Mouse (Mus musculus): ENCODE data around the gene Cnksr1. TPM values are rescaled to one million over a fixed set of nuclear protein-coding genes. Genes with fewer than 3 reads are reported as not detected.

Gene Cnksr1
- total RNA-seq, 4 experiments from 2014 or later: 48.7 to 66.3 (median 61.7) TPM

GRCm38 (mm10) chr4:134203340-134203896 lies 34.8 kb downstream of the Cnksr1 start:
- DNase-seq (ENCODE audit: low spot score in 2 of 2): no peak

DNA sequence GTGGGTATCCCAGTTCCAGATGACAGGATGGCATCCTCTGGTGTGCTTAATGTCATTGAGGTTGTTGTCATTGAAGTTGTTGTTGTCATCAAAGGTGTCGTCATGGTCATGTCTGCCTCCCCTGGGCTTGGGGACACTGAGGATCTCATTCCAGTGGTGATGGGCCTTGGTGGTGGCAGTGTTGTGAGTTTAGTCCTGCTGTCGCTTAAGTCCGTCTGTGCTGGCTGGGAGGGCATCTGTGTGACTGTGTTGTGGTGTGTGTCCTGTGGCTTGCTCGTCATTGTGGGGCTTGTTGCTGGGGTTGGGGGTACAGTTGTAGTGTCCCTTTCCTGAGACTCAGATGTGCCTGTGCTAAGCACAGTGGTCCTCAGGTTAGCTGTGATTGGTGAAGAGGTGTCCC lies 35.3 kb downstream of the Cnksr1 start, which contains the start of gene Gm7534:
Gene Gm7534, minus strand, starts transcription at position 101 of the 400 bp plus-strand sequence.
- DNase-seq (ENCODE audit: low spot score in 2 of 2): no peak

DNA sequence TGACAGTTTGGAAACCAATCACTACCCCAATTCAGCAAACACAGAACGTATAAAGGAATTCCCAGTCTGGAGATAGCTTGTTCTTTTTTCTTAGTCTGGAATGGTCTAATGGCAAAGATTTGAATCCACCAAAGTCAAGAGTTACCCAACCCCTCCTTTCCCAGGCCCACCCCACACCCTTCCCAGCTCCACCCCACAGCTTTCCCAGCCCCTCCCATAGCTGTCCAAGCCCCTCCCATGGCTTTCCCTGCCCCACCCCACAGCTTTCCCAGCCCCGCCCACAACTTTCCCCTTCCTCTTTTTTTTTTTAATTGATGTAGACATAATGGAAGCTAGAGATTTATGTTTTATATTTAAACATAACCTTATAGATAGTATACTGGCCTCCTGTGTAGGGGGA lies 38.8 kb downstream of the Cnksr1 start:
- no peak for DNase-seq (ENCODE audit: low spot score in 2 of 2)

GRCm38 (mm10) chr4:134186268-134186667 lies 51.9 kb downstream of the Cnksr1 start:
- peak in 1 of 2 experiments; percentile 12 for DNase-seq (ENCODE audit: low spot score in 2 of 2)

DNA sequence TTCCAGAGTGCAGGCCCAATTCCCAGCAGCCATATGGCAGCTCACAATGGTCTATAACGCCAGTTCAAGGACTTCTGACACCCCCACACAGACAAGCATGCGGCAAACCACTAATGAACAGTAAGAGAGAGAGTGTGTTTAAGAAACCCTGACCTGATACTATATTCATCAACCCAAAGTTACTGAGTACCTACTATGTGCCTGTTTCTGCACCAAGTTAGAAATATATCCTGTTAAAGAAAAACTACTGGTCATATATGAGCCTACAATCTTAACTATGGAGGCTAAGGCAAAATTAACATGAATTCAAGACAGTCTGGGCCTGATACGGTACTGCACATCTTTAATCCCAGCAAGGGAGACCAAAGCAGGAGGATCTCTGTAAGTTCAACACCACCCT lies 52.6 kb downstream of the Cnksr1 start:
- no peak for DNase-seq (ENCODE audit: low spot score in 2 of 2)

DNA sequence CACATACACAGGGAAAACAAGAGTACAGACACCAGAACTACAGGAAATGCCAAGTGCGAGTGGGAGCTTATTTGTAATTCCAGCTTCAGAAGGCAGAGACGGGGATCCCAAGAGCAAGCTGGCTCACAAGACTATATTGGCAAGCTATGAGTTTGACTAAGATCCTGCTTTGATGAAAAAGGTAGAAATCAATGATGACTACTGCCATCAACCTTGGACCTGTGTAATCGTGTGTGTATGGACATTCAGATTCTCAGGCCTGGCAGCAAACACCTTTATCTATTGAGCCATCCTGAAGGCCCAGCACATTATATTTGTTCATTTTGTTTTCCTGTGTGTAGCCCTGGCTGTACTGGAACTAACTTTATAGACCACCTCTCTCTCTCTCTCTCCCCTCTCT lies 54.5 kb downstream of the Cnksr1 start:
- no peak for DNase-seq (ENCODE audit: low spot score in 2 of 2)

- no peak for DNase-seq (ENCODE audit: low spot score in 2 of 2)
Measured at GRCm38 (mm10) chr4:134181825-134182224, 56.4 kb downstream of the Cnksr1 start.

DNA sequence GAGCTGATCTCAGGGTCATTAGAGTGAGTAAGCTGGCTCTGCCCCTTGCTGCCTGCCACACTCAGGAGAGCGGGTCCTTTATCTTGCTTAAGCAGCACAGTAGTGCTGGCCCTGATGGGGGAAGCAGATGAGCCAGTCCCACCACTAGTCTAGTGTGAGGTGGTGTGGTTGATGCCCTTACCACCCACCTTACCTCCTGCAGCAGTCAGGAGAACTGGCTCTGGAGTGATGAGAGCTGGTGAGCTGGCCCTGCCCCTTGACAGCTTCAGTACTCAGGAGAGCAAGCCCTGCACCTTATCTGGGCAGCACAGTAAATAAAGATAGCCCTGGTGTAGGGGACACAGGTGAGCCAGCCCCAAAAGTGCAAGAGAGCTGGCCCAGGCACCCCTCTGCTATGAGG lies 57.1 kb downstream of the Cnksr1 start:
- DNase-seq (ENCODE audit: low spot score in 2 of 2): no peak

Other genes with a start within 250 kb of the Cnksr1 start
- 1 to 10 TPM; 8.0 to 9.1 (median 8.8) TPM for gene Dhdds, start 237.5 kb downstream of the Cnksr1 start, total RNA-seq (2022)
- gene Lin28a, start 219.6 kb downstream of the Cnksr1 start, total RNA-seq (2022): under 1 TPM; 0.39 to 0.96 (median 0.60) TPM
- not detected for gene Zfp683, start 184.6 kb downstream of the Cnksr1 start, total RNA-seq (2022)
- gene Crybg2, start 177.6 kb downstream of the Cnksr1 start, total RNA-seq (2022): not detected
- gene Cd52, start 143.3 kb downstream of the Cnksr1 start, total RNA-seq (2022): under 1 TPM in 1 of 4 experiments, not detected in 3; 0.85 TPM
- gene Ubxn11, start 135.8 kb downstream of the Cnksr1 start, total RNA-seq (2022): 1 to 10 TPM; 1.0 to 2.3 (median 1.9) TPM
- 10 to 100 TPM in 3 of 4 experiments, 1 to 10 TPM in 1; 9.0 to 16.5 (median 13.4) TPM for gene Sh3bgrl3, start 109.6 kb downstream of the Cnksr1 start, total RNA-seq (2022)
- 10 to 100 TPM; 46.5 to 67.7 (median 55.8) TPM for gene Cep85, start 51.3 kb downstream of the Cnksr1 start, total RNA-seq (2022)
- gene Gm7534, start 35.4 kb downstream of the Cnksr1 start, total RNA-seq (2022): not detected
- 1 to 10 TPM in 2 of 4 experiments, under 1 TPM in 2; 0.75 to 1.8 (median 1.1) TPM for gene Catsper4, start 11.0 kb downstream of the Cnksr1 start, total RNA-seq (2022)
- gene E130218I03Rik, start 5.3 kb upstream of the Cnksr1 start, total RNA-seq (2022): under 1 TPM in 1 of 4 experiments, not detected in 3; 0.29 TPM
- 1 to 10 TPM; 5.0 to 7.3 (median 6.1) TPM for gene Zfp593, start 7.2 kb upstream of the Cnksr1 start, total RNA-seq (2022)
- gene Gm30191, start 8.5 kb upstream of the Cnksr1 start, total RNA-seq (2022): not detected
- gene Grrp1, start 15.7 kb upstream of the Cnksr1 start, total RNA-seq (2022): 1 to 10 TPM; 1.7 to 2.5 (median 1.8) TPM
- gene Pdik1l, start 49.5 kb upstream of the Cnksr1 start, total RNA-seq (2022): 1 to 10 TPM; 2.5 to 4.1 (median 3.4) TPM
- gene Trim63, start 76.7 kb upstream of the Cnksr1 start, total RNA-seq (2022): 100 to 1,000 TPM; 202 to 681 (median 229) TPM
- 10 to 100 TPM in 2 of 4 experiments, 1 to 10 TPM in 2; 3.4 to 20.1 (median 11.8) TPM for gene Slc30a2, start 104.8 kb upstream of the Cnksr1 start, total RNA-seq (2022)
- gene Extl1, start 145.5 kb upstream of the Cnksr1 start, total RNA-seq (2022): 10 to 100 TPM; 22.2 to 36.1 (median 29.7) TPM
- gene Pafah2, start 157.9 kb upstream of the Cnksr1 start, total RNA-seq (2022): 1 to 10 TPM; 2.2 to 2.8 (median 2.5) TPM
- gene Stmn1, start 229.9 kb upstream of the Cnksr1 start, total RNA-seq (2022): 1 to 10 TPM; 2.7 to 4.4 (median 2.8) TPM